Mouse (Mus musculus): ENCODE measurements at regions not wholly inside any gene's neighbourhood (a gene's known extent, or its start where the extent isn't known, plus 50 kb on each side); places are given as distances from the start of the nearest gene placed in this dataset.

GRCm38 (mm10) chr16:86646753-86647152 lies 707.2 kb upstream of the N6amt1 start:
- Histone ChIP-seq H3K4me2 (no peak overlapping the region), H3K4me3 (replicated peaks) (no peak overlapping the region), H3K4me1 (replicated peaks) (no peaks in the 10 kb centered on the region), H3K9me3 (replicated peaks) (no peaks in the 10 kb centered on the region), H3K9ac (no peak overlapping the region), H3K27me3 (no peaks in the 10 kb centered on the region), H3K36me3 (replicated peaks) (no peaks in the 10 kb centered on the region), H3K27ac (replicated peaks) (no peak overlapping the region)
- no peak for ATAC-seq (ENCODE audit: insufficient read depth)
- 46% methylated on average over 2 of the region's 2 CpGs for WGBS (ENCODE audit: insufficient replicate concordance)

- Histone ChIP-seq H3K27me3 (no peaks in the 10 kb centered on the region), H3K9me3 (replicated peaks) (no peaks in the 10 kb centered on the region), H3K4me2 (no peak overlapping the region), H3K36me3 (replicated peaks) (no peaks in the 10 kb centered on the region), H3K4me1 (replicated peaks) (no peaks in the 10 kb centered on the region), H3K9ac (no peak overlapping the region), H3K27ac (replicated peaks) (no peak overlapping the region), H3K4me3 (replicated peaks) (no peak overlapping the region)
- 67% methylated on average over 1 of the region's 1 CpGs for WGBS (ENCODE audit: insufficient replicate concordance)
- no peak for ATAC-seq (ENCODE audit: insufficient read depth)
These were observed 708.5 kb upstream of the N6amt1 start for GRCm38 (mm10) chr16:86645436-86645835.

GRCm38 (mm10) chr16:86644912-86645312 lies 709.1 kb upstream of the N6amt1 start:
- no peaks in the 10 kb centered on the region for H3K27me3 ChIP-seq
- no peaks in the 10 kb centered on the region for H3K4me1 ChIP-seq (replicated peaks)
- no peak for ATAC-seq (ENCODE audit: insufficient read depth)
- no peaks in the 10 kb centered on the region for H3K36me3 ChIP-seq (replicated peaks)
- H3K4me2 ChIP-seq = no peak overlapping the region
- H3K27ac ChIP-seq (replicated peaks) = no peak overlapping the region
- no peak overlapping the region for H3K4me3 ChIP-seq (replicated peaks)
- H3K9me3 ChIP-seq (replicated peaks) = no peaks in the 10 kb centered on the region
- no peak overlapping the region for H3K9ac ChIP-seq
- WGBS (ENCODE audit: insufficient replicate concordance) = 51% methylated on average over 2 of the region's 2 CpGs

- H3K9ac ChIP-seq = no peak overlapping the region
- H3K27ac ChIP-seq (replicated peaks) = no peak overlapping the region
- no peaks in the 10 kb centered on the region for H3K9me3 ChIP-seq (replicated peaks)
- no peak overlapping the region for H3K4me2 ChIP-seq
- H3K36me3 ChIP-seq (replicated peaks) = no peaks in the 10 kb centered on the region
- no peaks in the 10 kb centered on the region for H3K4me1 ChIP-seq (replicated peaks)
- no peaks in the 10 kb centered on the region for H3K27me3 ChIP-seq
- 62% methylated on average over 7 of the region's 7 CpGs for WGBS (ENCODE audit: insufficient replicate concordance)
- H3K4me3 ChIP-seq (replicated peaks) = no peak overlapping the region
- ATAC-seq (ENCODE audit: insufficient read depth) = no peak
These were observed 702.5 kb upstream of the Adamts5 start for GRCm38 (mm10) chr16:86604166-86604565.

- WGBS (ENCODE audit: insufficient replicate concordance) = 52% methylated on average over 3 of the region's 3 CpGs
- Histone ChIP-seq H3K4me2 (no peak overlapping the region), H3K4me1 (replicated peaks) (no peaks in the 10 kb centered on the region)
These were observed 693.4 kb upstream of the Adamts5 start for GRCm38 (mm10) chr16:86594992-86595391.

GRCm38 (mm10) chr16:86586044-86586443 lies 684.4 kb upstream of the Adamts5 start:
- no peaks in the 10 kb centered on the region for H3K27me3 ChIP-seq
- 70% methylated on average over 4 of the region's 4 CpGs for WGBS (ENCODE audit: insufficient replicate concordance)

More at GRCm38 (mm10) chr16:86594992-86595391, 693.4 kb upstream of the Adamts5 start:
- Histone ChIP-seq H3K27ac (replicated peaks) (no peak overlapping the region), H3K9me3 (replicated peaks) (no peaks in the 10 kb centered on the region), H3K36me3 (replicated peaks) (no peaks in the 10 kb centered on the region), H3K9ac (no peak overlapping the region), H3K4me3 (replicated peaks) (no peak overlapping the region), H3K27me3 (no peaks in the 10 kb centered on the region)
- no peak for ATAC-seq (ENCODE audit: insufficient read depth)

GRCm38 (mm10) chr16:86578281-86578680 lies 676.7 kb upstream of the Adamts5 start:
- Histone ChIP-seq H3K9me3 (replicated peaks) (no peaks in the 10 kb centered on the region), H3K27ac (replicated peaks) (no peak overlapping the region), H3K4me2 (no peak overlapping the region), H3K4me1 (replicated peaks) (no peaks in the 10 kb centered on the region), H3K36me3 (replicated peaks) (no peaks in the 10 kb centered on the region), H3K4me3 (replicated peaks) (no peak overlapping the region), H3K9ac (no peak overlapping the region), H3K27me3 (no peaks in the 10 kb centered on the region)
- WGBS (ENCODE audit: insufficient replicate concordance) = 57% methylated on average over 5 of the region's 5 CpGs
- no peak for ATAC-seq (ENCODE audit: insufficient read depth)

More at GRCm38 (mm10) chr16:86586044-86586443, 684.4 kb upstream of the Adamts5 start:
- no peak overlapping the region for H3K9ac ChIP-seq
- H3K4me1 ChIP-seq (replicated peaks) = no peaks in the 10 kb centered on the region
- no peaks in the 10 kb centered on the region for H3K9me3 ChIP-seq (replicated peaks)
- no peak overlapping the region for H3K4me3 ChIP-seq (replicated peaks)
- H3K36me3 ChIP-seq (replicated peaks) = no peaks in the 10 kb centered on the region
- no peak overlapping the region for H3K27ac ChIP-seq (replicated peaks)
- no peak for ATAC-seq (ENCODE audit: insufficient read depth)
- H3K4me2 ChIP-seq = no peak overlapping the region

GRCm38 (mm10) chr16:86547465-86548043 lies 645.9 kb upstream of the Adamts5 start:
- WGBS (ENCODE audit: insufficient replicate concordance) = 70% methylated on average over 4 of the region's 4 CpGs
- Histone ChIP-seq H3K4me3 (replicated peaks) (no peak overlapping the region), H3K9ac (no peak overlapping the region), H3K27me3 (no peaks in the 10 kb centered on the region), H3K4me1 (replicated peaks) (no peaks in the 10 kb centered on the region), H3K4me2 (no peak overlapping the region), H3K36me3 (replicated peaks) (no peaks in the 10 kb centered on the region), H3K9me3 (replicated peaks) (no peaks in the 10 kb centered on the region), H3K27ac (replicated peaks) (no peak overlapping the region)
- ATAC-seq (ENCODE audit: insufficient read depth) = no peak

- H3K9me3 ChIP-seq (replicated peaks) = no peaks in the 10 kb centered on the region
- H3K4me1 ChIP-seq (replicated peaks) = no peaks in the 10 kb centered on the region
- ATAC-seq (ENCODE audit: insufficient read depth) = no peak
- H3K27me3 ChIP-seq = no peaks in the 10 kb centered on the region
- no peak overlapping the region for H3K9ac ChIP-seq
- no peak overlapping the region for H3K4me2 ChIP-seq
- no peaks in the 10 kb centered on the region for H3K36me3 ChIP-seq (replicated peaks)
- H3K27ac ChIP-seq (replicated peaks) = no peak overlapping the region
- whole genome bisulfite sequencing (ENCODE audit: insufficient replicate concordance) = 64% methylated on average over 3 of the region's 3 CpGs
- no peak overlapping the region for H3K4me3 ChIP-seq (replicated peaks)
These were observed 645.3 kb upstream of the Adamts5 start for GRCm38 (mm10) chr16:86546905-86547304.

- H3K9ac ChIP-seq = no peak overlapping the region
- H3K4me3 ChIP-seq (replicated peaks) = no peak overlapping the region
- no peaks in the 10 kb centered on the region for H3K36me3 ChIP-seq (replicated peaks)
- 36% methylated on average over 1 of the region's 1 CpGs for WGBS (ENCODE audit: insufficient replicate concordance)
- H3K4me1 ChIP-seq (replicated peaks) = no peaks in the 10 kb centered on the region
- H3K9me3 ChIP-seq (replicated peaks) = no peaks in the 10 kb centered on the region
- no peak for ATAC-seq (ENCODE audit: insufficient read depth)
- H3K27me3 ChIP-seq = no peaks in the 10 kb centered on the region
- no peak overlapping the region for H3K4me2 ChIP-seq
- H3K27ac ChIP-seq (replicated peaks) = no peak overlapping the region
These were observed 642.5 kb upstream of the Adamts5 start for GRCm38 (mm10) chr16:86544121-86544520.

GRCm38 (mm10) chr16:86536479-86536878 lies 634.9 kb upstream of the Adamts5 start:
- Histone ChIP-seq H3K36me3 (replicated peaks) (no peaks in the 10 kb centered on the region), H3K4me3 (replicated peaks) (no peak overlapping the region), H3K9ac (no peak overlapping the region), H3K9me3 (replicated peaks) (no peaks in the 10 kb centered on the region), H3K27ac (replicated peaks) (no peak overlapping the region), H3K4me1 (replicated peaks) (no peaks in the 10 kb centered on the region), H3K27me3 (no peaks in the 10 kb centered on the region), H3K4me2 (no peak overlapping the region)
- ATAC-seq (ENCODE audit: insufficient read depth) = no peak
- 58% methylated on average over 5 of the region's 5 CpGs for WGBS (ENCODE audit: insufficient replicate concordance)

- WGBS (ENCODE audit: insufficient replicate concordance) = 59% methylated on average over 3 of the region's 3 CpGs
These were observed 622.5 kb upstream of the Adamts5 start for GRCm38 (mm10) chr16:86524135-86524534.

More at GRCm38 (mm10) chr16:86524135-86524534, 622.5 kb upstream of the Adamts5 start:
- no peak for ATAC-seq (ENCODE audit: insufficient read depth)
- no peaks in the 10 kb centered on the region for H3K36me3 ChIP-seq (replicated peaks)
- no peak overlapping the region for H3K4me2 ChIP-seq
- no peak overlapping the region for H3K27ac ChIP-seq (replicated peaks)
- H3K4me3 ChIP-seq (replicated peaks) = no peak overlapping the region
- H3K9me3 ChIP-seq (replicated peaks) = no peaks in the 10 kb centered on the region
- no peaks in the 10 kb centered on the region for H3K4me1 ChIP-seq (replicated peaks)
- no peak overlapping the region for H3K9ac ChIP-seq
- H3K27me3 ChIP-seq = no peaks in the 10 kb centered on the region
